Mouse (Mus musculus): ENCODE results near the gene Ddo.
A peak's percentile ranks its signal among the peaks of the same experiment; 100 is the strongest.

Ddo gene

GRCm38 (mm10) chr10:40629656-40630311 lies at the start of gene Ddo:
Gene Ddo (plus strand): TSS chr10:40630011.
- DNase-seq (ENCODE audit: low read depth, low spot score), result no peak

- peak; percentile 14 for DNase-seq (ENCODE audit: low read depth, low spot score)
Measured at GRCm38 (mm10) chr10:40583584-40584255, 46.1 kb upstream of the Ddo start.

GRCm38 (mm10) chr10:40592186-40592585 lies 37.6 kb upstream of the Ddo start:
- no peak for DNase-seq (ENCODE audit: low read depth, low spot score)

DNA sequence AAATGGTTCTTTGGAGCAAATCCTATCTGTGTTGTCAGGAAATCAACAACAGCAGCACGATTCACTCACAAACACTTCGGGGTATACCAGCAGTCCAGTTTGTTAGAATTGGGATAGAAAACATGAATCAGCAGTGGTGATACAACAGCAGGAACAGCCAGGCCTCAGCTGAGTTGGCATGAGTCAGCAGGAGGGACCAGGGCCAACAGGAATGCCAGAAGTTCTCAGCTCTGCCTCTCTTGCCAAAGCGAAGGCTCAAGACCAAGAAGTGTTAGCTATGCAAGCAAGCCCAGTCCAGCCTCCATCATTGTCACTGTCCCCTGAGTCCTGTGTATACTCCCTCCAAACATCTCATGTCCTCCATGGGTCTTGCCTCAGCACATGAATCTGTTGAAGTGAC lies 32.6 kb upstream of the Ddo start:
- no peak for DNase-seq (ENCODE audit: low read depth, low spot score)

DNA sequence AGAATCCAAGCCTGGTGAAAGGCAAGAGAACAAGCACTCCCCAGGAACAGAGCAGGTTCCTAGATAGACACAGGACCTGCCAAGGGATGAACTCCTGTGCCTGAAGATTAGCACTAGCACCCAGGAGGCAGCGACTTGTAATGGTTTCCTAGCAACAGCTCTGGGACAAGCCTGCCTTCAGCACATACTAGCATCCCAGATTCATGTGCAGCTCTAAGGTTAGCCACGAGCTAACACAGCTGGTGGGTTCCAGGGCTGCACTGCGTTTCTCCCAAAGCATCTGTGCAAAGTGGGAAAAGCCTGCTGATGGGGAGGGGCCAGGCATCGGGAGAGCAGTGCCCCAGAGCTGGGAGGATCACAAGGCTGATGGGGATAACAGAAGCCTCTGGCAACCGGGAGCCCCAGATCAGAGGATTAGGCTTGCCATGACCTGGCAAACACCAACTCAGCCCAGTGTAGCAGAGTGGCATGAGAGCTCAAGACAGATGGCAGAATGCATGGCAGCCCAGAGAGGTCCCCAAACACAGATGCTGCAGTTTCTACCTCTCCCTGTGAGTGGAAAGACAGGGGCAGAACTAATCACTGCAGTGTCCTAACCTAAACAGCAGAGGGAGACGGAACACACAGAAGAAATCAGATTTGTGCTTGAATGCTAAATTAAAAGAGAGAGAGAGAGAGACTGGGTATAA lies 25.0 kb upstream of the Ddo start:
- no peak for DNase-seq (ENCODE audit: low read depth, low spot score)

DNA sequence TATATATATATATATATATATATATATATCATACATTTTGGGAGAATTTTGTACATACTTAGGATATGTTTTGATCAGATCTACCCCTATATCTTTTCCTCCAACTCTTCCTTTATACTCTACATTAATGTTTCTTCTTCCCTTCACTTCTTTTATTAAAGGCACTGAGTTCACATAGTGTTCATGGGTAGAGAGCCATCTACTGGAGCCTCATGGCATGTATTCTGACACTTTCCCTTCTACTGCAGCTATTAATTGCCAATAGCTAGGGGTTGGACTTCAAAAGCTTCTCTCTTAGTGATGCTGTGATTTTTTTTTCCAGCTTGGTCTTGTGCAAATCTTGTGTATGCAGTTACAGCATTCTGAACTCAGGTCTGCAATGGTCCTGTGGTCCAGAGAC lies 11.8 kb upstream of the Ddo start:
- no peak for DNase-seq (ENCODE audit: low read depth, low spot score)

DNA sequence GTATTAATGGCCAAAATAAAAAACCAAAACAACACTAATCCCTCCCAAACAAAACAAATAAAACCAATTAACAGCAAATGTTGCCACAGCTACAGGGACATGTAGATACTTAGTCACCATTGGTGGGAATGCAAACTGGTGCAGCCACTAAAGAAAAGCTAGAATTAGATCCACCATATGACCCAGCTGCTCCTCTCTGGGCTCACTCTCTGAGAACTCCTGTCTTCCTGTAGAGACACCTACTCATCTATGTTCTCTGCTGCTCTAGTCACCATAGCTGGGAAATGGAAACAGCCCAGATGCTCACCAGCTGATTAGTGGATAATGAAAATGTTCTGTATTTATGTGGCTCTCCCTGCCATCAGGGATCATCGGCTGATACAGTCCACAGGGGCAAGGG lies 10.1 kb upstream of the Ddo start:
- DNase-seq (ENCODE audit: low read depth, low spot score), result no peak

- no peak for DNase-seq (ENCODE audit: low read depth, low spot score)
Measured at GRCm38 (mm10) chr10:40629140-40629539, 671 bp upstream of the Ddo start.

GRCm38 (mm10) chr10:40630457-40630856 lies 646 bp downstream of the Ddo start:
- DNase-seq (ENCODE audit: low read depth, low spot score), result no peak

DNA sequence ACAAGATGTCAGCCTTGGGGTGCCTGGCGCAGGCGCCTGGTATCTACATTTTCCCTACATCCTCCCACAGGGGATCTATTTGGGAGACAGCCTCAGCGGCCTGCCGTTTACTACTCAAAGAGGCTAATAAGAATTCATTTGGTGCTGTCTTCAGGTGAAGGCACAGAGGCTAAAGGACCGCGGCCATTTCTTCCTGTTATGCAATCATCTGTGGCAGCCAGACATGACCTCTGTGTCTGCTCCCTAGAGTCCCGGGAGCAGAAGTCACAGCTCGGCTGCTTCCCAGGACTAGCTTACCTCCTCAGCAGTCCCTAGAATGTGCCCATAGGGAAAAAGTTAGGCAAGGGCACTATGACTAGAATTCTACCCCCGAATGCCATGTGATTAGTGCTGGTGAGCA lies 1.1 kb downstream of the Ddo start:
- no peak for DNase-seq (ENCODE audit: low read depth, low spot score)

GRCm38 (mm10) chr10:40632087-40632486 lies 2.3 kb downstream of the Ddo start:
- no peak for DNase-seq (ENCODE audit: low read depth, low spot score)

DNA sequence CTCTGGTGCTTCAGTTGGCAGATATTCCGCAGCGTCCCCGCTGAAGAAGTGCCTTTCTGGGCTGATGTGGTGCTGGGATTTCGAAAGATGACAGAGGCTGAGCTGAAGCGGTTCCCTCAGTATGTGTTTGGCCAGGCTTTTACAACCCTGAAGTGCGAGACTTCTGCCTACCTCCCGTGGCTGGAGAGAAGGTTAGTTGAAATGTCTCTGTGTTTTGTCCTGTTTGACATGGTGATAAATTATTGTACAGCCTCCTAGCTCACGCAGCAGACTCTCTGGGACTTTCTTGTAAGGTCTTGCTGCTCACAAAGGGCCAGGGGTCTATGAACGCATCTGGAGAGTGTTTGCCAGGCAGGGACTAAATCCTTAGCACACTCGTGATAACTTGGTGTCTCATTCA lies 7.5 kb downstream of the Ddo start:
- DNase-seq (ENCODE audit: low read depth, low spot score), result no peak

GRCm38 (mm10) chr10:40638276-40638675 lies 8.5 kb downstream of the Ddo start:
- no peak for DNase-seq (ENCODE audit: low read depth, low spot score)

DNA sequence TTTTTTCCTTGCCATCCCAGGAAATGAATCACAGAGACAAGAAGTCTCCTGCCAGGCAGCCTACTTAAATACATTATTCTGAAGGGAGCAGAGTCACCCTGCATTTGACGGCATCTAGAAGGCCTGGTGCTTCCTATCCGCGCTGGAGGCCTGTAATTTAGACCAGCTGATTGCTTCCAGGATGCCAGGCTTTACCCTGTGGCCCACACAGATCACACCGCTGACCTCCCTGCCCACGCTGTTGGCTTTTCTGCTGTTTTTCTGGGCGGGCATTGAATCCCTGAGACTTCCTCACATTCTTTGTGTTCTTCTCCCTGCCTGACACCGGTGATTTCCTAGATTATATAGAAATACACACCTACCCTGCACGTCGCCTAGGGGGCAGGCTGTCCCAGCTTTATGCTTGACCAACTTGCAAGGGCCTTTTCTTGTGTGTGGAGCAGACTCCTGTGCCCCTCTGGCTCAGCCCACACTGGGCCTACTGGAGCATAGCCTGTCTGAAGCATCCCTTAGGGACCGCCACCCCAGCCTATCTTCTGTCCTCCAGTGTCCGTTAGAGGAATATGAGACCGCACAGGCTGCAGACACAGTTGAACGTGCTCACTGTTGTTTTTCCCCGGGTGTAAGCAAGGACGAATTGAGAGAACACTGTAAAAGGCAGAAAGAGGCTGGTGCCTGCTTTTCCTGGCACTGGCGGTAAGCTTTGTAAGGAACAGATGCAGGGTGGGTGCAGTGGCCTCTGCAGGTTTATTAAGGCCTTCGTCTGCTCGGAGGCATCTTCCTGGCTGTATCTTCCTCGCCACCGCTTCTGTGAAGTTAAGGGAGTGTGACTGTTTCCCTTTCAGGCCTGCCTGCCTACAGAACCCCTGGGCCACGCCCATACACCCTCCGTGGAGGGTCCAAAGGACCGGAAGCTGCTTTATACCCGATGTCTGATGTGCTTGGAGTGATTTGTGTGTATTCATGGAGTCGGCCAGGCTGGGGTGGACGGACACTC lies 9.3 kb downstream of the Ddo start:
- no peak for DNase-seq (ENCODE audit: low read depth, low spot score)

DNA sequence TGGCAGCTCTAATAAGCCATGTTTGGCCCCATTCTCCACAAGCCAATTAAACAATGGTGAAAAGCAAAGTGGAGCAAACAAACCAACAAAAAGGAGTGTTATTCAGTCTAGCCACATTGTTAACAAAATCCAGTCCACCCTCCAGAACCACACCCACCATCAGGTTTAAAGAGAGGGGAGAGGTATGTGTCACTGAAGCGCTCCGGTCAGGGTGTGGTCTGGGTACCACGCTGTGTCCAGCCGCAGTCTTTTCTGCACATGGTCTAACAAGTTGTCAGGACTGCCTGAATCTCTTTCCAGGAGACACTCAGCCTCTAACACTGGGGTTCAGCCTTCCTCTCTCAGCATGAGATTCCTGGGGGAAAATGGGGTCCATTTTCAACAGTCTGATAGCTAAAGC lies 10.6 kb downstream of the Ddo start:
- DNase-seq (ENCODE audit: low read depth, low spot score), result no peak

- no peak for DNase-seq (ENCODE audit: low read depth, low spot score)
Measured at GRCm38 (mm10) chr10:40641901-40642300, 12.1 kb downstream of the Ddo start.

DNA sequence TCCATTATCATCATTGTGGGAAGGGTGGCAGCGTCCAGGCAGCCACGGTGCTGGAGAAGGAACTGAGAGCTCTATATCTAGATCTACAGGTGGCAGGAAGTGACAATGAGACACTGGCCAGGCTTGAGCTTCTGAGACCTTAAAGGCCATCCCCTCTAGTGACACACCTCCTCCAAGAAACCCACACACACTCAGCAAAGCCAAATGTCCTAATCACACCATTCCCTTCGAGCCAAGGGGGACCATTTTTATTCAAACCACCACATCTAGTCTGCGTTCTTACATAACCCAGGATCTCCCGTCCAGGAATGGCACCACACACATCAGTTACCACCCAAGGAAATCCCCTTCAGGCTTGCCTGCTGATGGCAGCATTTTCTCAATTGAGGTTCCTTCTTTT lies 13.3 kb downstream of the Ddo start:
- DNase-seq (ENCODE audit: low read depth, low spot score), result no peak

DNA sequence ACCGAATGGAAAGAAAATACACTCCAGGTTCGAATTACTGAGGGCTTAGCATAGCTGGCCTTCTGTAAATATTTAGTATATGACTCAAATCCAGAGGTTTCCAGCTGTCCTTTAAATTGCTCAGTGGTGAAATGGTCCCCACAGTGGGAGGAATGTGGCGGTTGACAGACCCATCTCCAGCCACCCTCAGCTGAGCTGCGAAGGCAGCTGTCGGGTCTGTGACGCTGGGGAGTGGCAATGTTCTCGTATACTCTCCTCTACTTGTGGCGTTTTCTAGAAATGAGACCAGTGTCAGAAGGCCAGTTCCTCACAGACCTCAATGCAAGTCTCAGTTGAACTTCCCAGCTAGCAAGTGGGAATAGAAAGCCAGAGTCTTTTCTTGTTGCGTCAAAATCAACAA lies 14.6 kb downstream of the Ddo start:
- DNase-seq (ENCODE audit: low read depth, low spot score), result no peak

GRCm38 (mm10) chr10:40645346-40645745 lies 15.5 kb downstream of the Ddo start:
- DNase-seq (ENCODE audit: low read depth, low spot score), result no peak

GRCm38 (mm10) chr10:40648776-40649175 lies 19.0 kb downstream of the Ddo start:
- no peak for DNase-seq (ENCODE audit: low read depth, low spot score)

GRCm38 (mm10) chr10:40649634-40650033 lies 19.8 kb downstream of the Ddo start:
- no peak for DNase-seq (ENCODE audit: low read depth, low spot score)

- no peak for DNase-seq (ENCODE audit: low read depth, low spot score)
Measured at GRCm38 (mm10) chr10:40651676-40652075, 21.9 kb downstream of the Ddo start.
